Mouse (Mus musculus) heart, adult 2 months (tissue): ENCODE data around the gene Plxna4. TPM values are rescaled to one million over a fixed set of nuclear protein-coding genes. Genes with fewer than 3 reads are reported as not detected.

Experiments used
- DNase-seq, 2 experiments: peaks; one replicate each; pipeline ENCODE4 v3.0.0; 2021
- H3K27ac ChIP-seq: fragments of 200-600 bp; 2 replicates; pipeline ENCODE4 v1.8.1; 2022
- H3K27me3 ChIP-seq: fragments of 200-500 bp; 2 replicates; pipeline ENCODE4 v1.6.1; 2012; ENCODE audit warnings: mild to moderate bottlenecking, low read length, inconsistent platforms, mixed read lengths; ENCODE audit not compliant: control insufficient read depth, insufficient read depth
- H3K36me3 ChIP-seq: fragments of 200-500 bp; 2 replicates; pipeline ENCODE4 v1.6.1; 2012; ENCODE audit warnings: low read length, inconsistent platforms; ENCODE audit not compliant: control insufficient read depth, insufficient read depth
- H3K4me1 ChIP-seq: fragments of 200-500 bp; 2 replicates; pipeline ENCODE4 v1.6.1; 2011; ENCODE audit warnings: low read length; ENCODE audit not compliant: control insufficient read depth, insufficient read depth
- H3K4me3 ChIP-seq: fragments of 200-600 bp; 2 replicates; pipeline ENCODE4 v1.8.1; 2022
- H3K79me2 ChIP-seq: fragments of 200-500 bp; replicated peaks from 2 replicates; pipeline ENCODE4 v1.6.1; 2012; ENCODE audit warnings: mild to moderate bottlenecking, inconsistent platforms, low read length, moderate library complexity, mixed read lengths; ENCODE audit not compliant: control insufficient read depth, insufficient read depth
- H3K9ac ChIP-seq: fragments of 200-500 bp; 2 replicates; pipeline ENCODE4 v1.6.1; 2012; ENCODE audit warnings: low read depth, mild to moderate bottlenecking, control low read depth, inconsistent platforms, low read length, mixed read lengths
- CTCF ChIP-seq: fragments of 200-600 bp; IDR thresholded peaks from 2 replicates; pipeline ENCODE4 v1.8.1; 2022; ENCODE audit warnings: antibody characterized with exemption, mild to moderate bottlenecking, moderate library complexity
- EP300 ChIP-seq: fragments of 200-500 bp; IDR thresholded peaks from 2 replicates; pipeline ENCODE4 v1.6.1; 2011; ENCODE audit warnings: low read depth, low read length, control low read depth; ENCODE audit not compliant: insufficient read depth
- POLR2A ChIP-seq: fragments of 200-500 bp; IDR thresholded peaks from 2 replicates; pipeline ENCODE4 v1.6.1; 2011; ENCODE audit warnings: mild to moderate bottlenecking, low read depth, low read length, control low read depth; ENCODE audit not compliant: insufficient read depth
- WGBS: fragments of 180-500 bp; shearing (Covaris S2); methylation state at CpG from one replicate; pipeline ENCODE4 v1.1.7; 2018; 5-methylcytosine and 5-hydroxymethylcytosine counted together
- intact Hi-C: fragments of 180-260 bp; cut with DNase I; formaldehyde crosslinking; loops from one replicate; pipeline ENCODE4 v1.15.1; 2025
- polyA plus RNA-seq: library from polyadenylated mRNA; depleted of rRNA; stranded (reverse); fragments of >200 nt; gene quantifications from 2 replicates; pipeline ENCODE4 v1.2.3, GENCODE M21; 2012
- total RNA-seq, 2 experiments: library from RNA; stranded (reverse); gene quantifications; 2 replicates each; pipeline ENCODE4 v1.2.3; 2021

The Plxna4 gene
- total and polyA plus RNA-seq, 3 experiments: 3.7 to 14.1 (median 11.7) TPM

DNA sequence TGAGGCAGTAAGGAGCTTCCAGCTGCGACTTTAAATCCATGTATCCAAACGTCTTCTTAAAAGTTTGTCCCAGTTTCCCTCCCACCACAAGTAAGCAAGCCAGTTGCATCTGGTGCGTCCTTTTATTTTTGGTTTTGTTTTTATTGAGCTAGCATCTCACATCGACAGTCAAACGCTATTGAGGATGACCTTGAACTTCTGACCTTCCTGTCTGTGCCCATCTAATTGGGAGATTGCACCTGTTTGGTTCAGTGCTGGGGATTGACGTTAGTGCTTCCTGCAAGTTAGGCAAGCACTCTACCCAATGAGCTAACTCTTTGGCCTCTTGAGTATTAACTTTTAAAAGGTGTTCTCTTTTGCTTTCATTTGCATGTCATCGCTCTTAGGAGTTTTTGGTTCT, 379.0 kb downstream of the Plxna4 start:
- Histone ChIP-seq H3K79me2 (no peaks in the 10 kb centered on the region), H3K36me3 (no peaks in the 10 kb centered on the region; the same call in 1 of the 2 replicates), H3K4me1 (no peaks in the 10 kb centered on the region), H3K9ac (no peak overlapping the region), H3K27me3 (no peaks in the 10 kb centered on the region), H3K27ac (no peak overlapping the region), H3K4me3 (no peak overlapping the region)
- intact Hi-C loops: no loop called here
- 79% methylated on average over 7 of the region's 7 CpGs for WGBS
- TF ChIP-seq CTCF: no peak
- no peak for TF ChIP-seq POLR2A
- TF ChIP-seq EP300: no peak
- DNase-seq: no peak

DNA sequence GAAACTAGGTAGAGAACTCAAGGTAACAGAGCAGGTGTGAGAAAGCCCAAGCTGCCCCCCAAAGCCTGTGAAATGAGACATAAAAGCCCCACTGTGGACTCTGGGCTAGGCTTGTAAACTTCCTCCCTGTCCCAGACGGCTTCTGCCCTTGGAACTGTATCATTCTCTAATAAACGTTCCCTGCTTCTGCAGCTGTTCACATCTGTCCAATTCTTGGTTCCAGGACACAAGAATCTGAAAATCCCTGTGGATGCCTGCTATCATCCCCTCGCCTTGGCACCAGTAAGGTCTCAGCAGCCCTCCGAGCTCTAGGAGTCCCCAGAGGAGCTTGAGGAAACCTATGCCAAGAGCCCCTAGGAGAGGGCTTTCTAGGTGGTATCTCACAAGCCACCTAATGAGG, 383.7 kb downstream of the Plxna4 start:
- no peaks in the 10 kb centered on the region for H3K79me2 ChIP-seq
- WGBS: 72% methylated on average over 4 of the region's 4 CpGs
- peak in 1 of 2 experiments; percentile 14 for DNase-seq
- peaks cover 2% of the 10 kb centered on the region; the same call in 1 of the 2 replicates for H3K4me1 ChIP-seq
- H3K9ac ChIP-seq: no peak overlapping the region
- H3K4me3 ChIP-seq: no peak overlapping the region
- no peak for TF ChIP-seq EP300
- TF ChIP-seq POLR2A: no peak
- TF ChIP-seq CTCF: no peak
- no peaks in the 10 kb centered on the region for H3K27me3 ChIP-seq
- intact Hi-C loops: no loop called here
- H3K27ac ChIP-seq: no peak overlapping the region
- H3K36me3 ChIP-seq: no peaks in the 10 kb centered on the region; the same call in 1 of the 2 replicates

DNA sequence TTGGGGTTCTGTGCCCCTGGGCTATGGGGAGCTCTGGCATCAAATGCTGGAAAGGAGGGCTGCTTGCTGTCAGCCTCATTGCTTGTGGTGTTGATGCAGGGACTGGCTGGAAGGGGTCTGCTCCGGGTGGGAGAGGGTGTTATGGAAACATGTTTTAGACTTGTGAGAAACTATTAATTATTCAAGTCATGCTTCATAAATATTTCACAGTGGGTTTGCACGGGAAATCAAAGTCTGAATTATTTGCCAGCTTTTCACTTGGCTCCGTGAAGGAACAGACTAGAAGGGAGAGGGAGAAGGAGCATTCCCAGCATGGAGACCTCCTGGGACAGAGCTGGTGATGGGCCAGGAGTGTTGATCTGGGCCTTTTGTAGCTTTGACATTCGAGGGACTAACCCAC, 384.6 kb downstream of the Plxna4 start:
- Histone ChIP-seq H3K4me1 (peaks cover 2% of the 10 kb centered on the region; the same call in 1 of the 2 replicates), H3K36me3 (no peaks in the 10 kb centered on the region; the same call in 1 of the 2 replicates), H3K79me2 (no peaks in the 10 kb centered on the region), H3K27me3 (no peaks in the 10 kb centered on the region), H3K4me3 (no peak overlapping the region), H3K27ac (no peak overlapping the region), H3K9ac (no peak overlapping the region)
- TF ChIP-seq CTCF: no peak
- no peak for TF ChIP-seq POLR2A
- TF ChIP-seq EP300: no peak
- WGBS: 56% methylated on average over 4 of the region's 4 CpGs
- intact Hi-C loops: no loop called here
- DNase-seq: peak; percentile 39 to 43

- intact Hi-C loops: no loop called here
- no peak for DNase-seq
These were observed 385.3 kb downstream of the Plxna4 start for GRCm38 (mm10) chr6:32202664-32203192.

DNA sequence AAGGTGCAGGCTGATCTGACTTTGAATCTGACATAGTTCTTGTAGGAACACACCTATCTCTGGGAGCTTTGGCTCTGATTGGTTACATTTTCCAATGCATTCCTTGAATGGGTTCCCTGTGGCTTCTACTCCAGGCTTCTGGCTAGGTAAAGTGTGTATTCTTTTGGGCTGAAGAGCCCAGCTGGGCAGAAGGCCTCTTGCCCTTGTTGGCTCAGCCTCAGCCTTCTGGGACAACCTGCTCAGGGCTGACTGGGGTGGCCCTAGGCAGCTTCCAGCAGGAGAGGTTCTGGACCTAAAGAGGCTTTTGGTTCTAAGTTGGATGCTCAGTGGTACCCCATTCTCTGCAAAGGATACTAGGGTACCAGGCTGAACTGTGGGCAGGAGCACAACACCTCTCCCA, 386.5 kb downstream of the Plxna4 start:
- no peaks in the 10 kb centered on the region for H3K27me3 ChIP-seq
- H3K36me3 ChIP-seq: no peaks in the 10 kb centered on the region
- no peak overlapping the region for H3K27ac ChIP-seq
- no peak overlapping the region for H3K4me3 ChIP-seq
- no peak overlapping the region for H3K9ac ChIP-seq
- intact Hi-C loops: no loop called here
- TF ChIP-seq EP300 (no peak), CTCF (no peak), POLR2A (no peak)
- H3K4me1 ChIP-seq: peaks cover 2% of the 10 kb centered on the region; the same call in 1 of the 2 replicates
- no peaks in the 10 kb centered on the region for H3K79me2 ChIP-seq
- no peak for DNase-seq

More at GRCm38 (mm10) chr6:32202664-32203192, 385.3 kb downstream of the Plxna4 start:
- peaks cover 2% of the 10 kb centered on the region; the same call in 1 of the 2 replicates for H3K4me1 ChIP-seq
- no peak overlapping the region for H3K9ac ChIP-seq
- no peaks in the 10 kb centered on the region for H3K79me2 ChIP-seq
- no peaks in the 10 kb centered on the region for H3K27me3 ChIP-seq
- WGBS: 47% methylated on average over 1 of the region's 1 CpGs
- no peak overlapping the region for H3K27ac ChIP-seq
- H3K4me3 ChIP-seq: no peak overlapping the region
- H3K36me3 ChIP-seq: no peaks in the 10 kb centered on the region
- TF ChIP-seq POLR2A (no peak), CTCF (no peak), EP300 (no peak)

- Histone ChIP-seq H3K27me3 (no peaks in the 10 kb centered on the region), H3K4me3 (no peak overlapping the region), H3K4me1 (peaks cover 2% of the 10 kb centered on the region; the same call in 1 of the 2 replicates), H3K79me2 (no peaks in the 10 kb centered on the region), H3K27ac (no peak overlapping the region), H3K9ac (no peak overlapping the region), H3K36me3 (no peaks in the 10 kb centered on the region)
- intact Hi-C loops: no loop called here
- TF ChIP-seq POLR2A (no peak), CTCF (no peak), EP300 (no peak)
- WGBS: 73% methylated on average over 2 of the region's 2 CpGs
- peak in 1 of 2 experiments; percentile 43 for DNase-seq
These were observed 388.4 kb downstream of the Plxna4 start for GRCm38 (mm10) chr6:32199616-32200015.
